Mouse (Mus musculus): ENCODE results near the gene Ncstn.

Ncstn gene

GRCm38 (mm10) chr1:172082101-172082898 lies at the start of gene Ncstn, which contains the start of gene Copa:
TSS of gene Ncstn (minus strand) at chr1:172082795.
TSS of gene Copa (plus strand) at chr1:172082529.
- DNase-seq, result peak; percentile 92

- DNase-seq, result no peak
These were observed 49.7 kb upstream of the Ncstn start for GRCm38 (mm10) chr1:172132319-172132718.

- no peak for DNase-seq
These were observed 47.2 kb upstream of the Ncstn start for GRCm38 (mm10) chr1:172129780-172130179.

- no peak for DNase-seq
These were observed 46.5 kb upstream of the Ncstn start for GRCm38 (mm10) chr1:172129108-172129507.

- DNase-seq, result no peak
These were observed 46.0 kb upstream of the Ncstn start for GRCm38 (mm10) chr1:172128563-172128962.

GRCm38 (mm10) chr1:172127487-172127886 lies 44.9 kb upstream of the Ncstn start:
- DNase-seq, result no peak

- DNase-seq, result peak; percentile 73
These were observed 44.1 kb upstream of the Ncstn start, which contains the start of gene Pex19 for GRCm38 (mm10) chr1:172126376-172127347. TSS of gene Pex19 (plus strand) at chr1:172126755.

- no peak for DNase-seq
These were observed 42.0 kb upstream of the Ncstn start for GRCm38 (mm10) chr1:172124572-172124971.

GRCm38 (mm10) chr1:172122671-172123070 lies 40.1 kb upstream of the Ncstn start:
- DNase-seq, result no peak

GRCm38 (mm10) chr1:172119720-172120119 lies 37.1 kb upstream of the Ncstn start:
- peak; percentile 77 for DNase-seq

GRCm38 (mm10) chr1:172119100-172119499 lies 36.5 kb upstream of the Ncstn start:
- DNase-seq, result no peak

GRCm38 (mm10) chr1:172116948-172117347 lies 34.4 kb upstream of the Ncstn start:
- no peak for DNase-seq

GRCm38 (mm10) chr1:172107777-172108477 lies 25.3 kb upstream of the Ncstn start:
- DNase-seq, result no peak

- no peak for DNase-seq
These were observed 22.5 kb upstream of the Ncstn start for GRCm38 (mm10) chr1:172105101-172105500.

GRCm38 (mm10) chr1:172103619-172104018 lies 21.0 kb upstream of the Ncstn start:
- no peak for DNase-seq

GRCm38 (mm10) chr1:172099325-172100033 lies 16.9 kb upstream of the Ncstn start:
- peak; percentile 36 for DNase-seq

GRCm38 (mm10) chr1:172095202-172095601 lies 12.6 kb upstream of the Ncstn start:
- DNase-seq, result no peak

GRCm38 (mm10) chr1:172094295-172094694 lies 11.7 kb upstream of the Ncstn start:
- DNase-seq, result no peak

- DNase-seq, result no peak
These were observed 10.9 kb upstream of the Ncstn start for GRCm38 (mm10) chr1:172093522-172093921.

GRCm38 (mm10) chr1:172082899-172083445 lies 377 bp upstream of the Ncstn start:
- no peak for DNase-seq

GRCm38 (mm10) chr1:172077981-172078380 lies 4.6 kb downstream of the Ncstn start:
- DNase-seq, result no peak

GRCm38 (mm10) chr1:172072604-172073003 lies 10.0 kb downstream of the Ncstn start:
- DNase-seq, result no peak
